In genomic region chrX:7673578-7674281, GRCm38 (mm10) we compare ENCODE assay signal across 8 mouse cellular contexts. TPM values are rescaled to one million over a fixed set of nuclear protein-coding genes. Genes with fewer than 3 reads are reported as not detected.
A peak's percentile ranks its signal among the peaks of the same experiment; 100 is the strongest.
DNase-seq lines count a peak whose midpoint lies in the region; ATAC-seq and TF ChIP-seq lines count a peak whose summit lies in the region.

No protein-coding gene starts in this region.

- peak; percentile 62 for DNase-seq in adrenal gland, adult 2 months
- DNase-seq in adrenal gland, adult 18-20 months (ENCODE audit: low spot score in 2 of 2) = no peak
- no peak for DNase-seq in midbrain, embryonic 14.5 days
- DNase-seq in right cerebral cortex, postnatal 25 days = no peak
- DNase-seq in c-Kit-positive CD71-positive TER-119-positive erythroid progenitor cells, embryonic 14.5 days (ENCODE audit: low spot score) = no peak

- no peaks in the 10 kb centered on the region for H3K27me3 ChIP-seq in midbrain, embryonic 14.5 days (ENCODE audit: control insufficient read depth, insufficient read depth, low read length)
- 0 out of 2 replicates have a peak, but pooled peaks cover 2% of the 10 kb centered on the region for H3K27me3 ChIP-seq in midbrain, embryonic 13.5 days
- no peaks in the 10 kb centered on the region for H3K27me3 ChIP-seq in intestine, embryonic 16.5 days (replicated peaks; ENCODE audit: control insufficient read depth, insufficient read depth, low read length)
- H3K27me3 ChIP-seq in myocyte (ENCODE audit: control insufficient read depth, insufficient read depth, insufficient read length) = no peaks in the 10 kb centered on the region

- no peaks in the 10 kb centered on the region for H3K9me3 ChIP-seq in midbrain, embryonic 14.5 days (ENCODE audit: control insufficient read depth, low read length)
- H3K9me3 ChIP-seq in midbrain, embryonic 13.5 days = no peaks in the 10 kb centered on the region
- no peaks in the 10 kb centered on the region for H3K9me3 ChIP-seq in intestine, embryonic 16.5 days (ENCODE audit: control insufficient read depth, low read length)

- H3K79me2 ChIP-seq in myocyte (ENCODE audit: control insufficient read depth, insufficient read depth) = peaks cover 14% of the 10 kb centered on the region

- 48% methylated on average over 12 of the region's 12 CpGs for WGBS in midbrain, embryonic 14.5 days
- 36% methylated on average over 12 of the region's 12 CpGs for WGBS in midbrain, embryonic 13.5 days
- 31% methylated on average over 12 of the region's 12 CpGs for WGBS in intestine, embryonic 16.5 days

- H3K4me1 ChIP-seq in midbrain, embryonic 14.5 days (ENCODE audit: control insufficient read depth, insufficient read depth, low read length) = no peaks in the 10 kb centered on the region
- H3K4me1 ChIP-seq in midbrain, embryonic 13.5 days (replicated peaks) = 0 out of 2 replicates have a peak, but pooled peaks cover 4% of the 10 kb centered on the region
- H3K4me1 ChIP-seq in intestine, embryonic 16.5 days (ENCODE audit: control insufficient read depth, insufficient read depth, low read length) = peaks cover 5% of the 10 kb centered on the region

- no peak overlapping the region for H3K27ac ChIP-seq in midbrain, embryonic 14.5 days (replicated peaks; ENCODE audit: low read depth, low read length)
- no peak overlapping the region for H3K27ac ChIP-seq in midbrain, embryonic 13.5 days
- peak overlapping the region; percentile 75 for H3K27ac ChIP-seq in intestine, embryonic 16.5 days (ENCODE audit: low read length)

- ATAC-seq in midbrain, embryonic 14.5 days (ENCODE audit: low FRiP score, low TSS enrichment) = no peak
- ATAC-seq in midbrain, embryonic 13.5 days = no peak
- ATAC-seq in intestine, embryonic 16.5 days = peak; percentile 41

- peak overlapping the region; percentile 39; the same call in 1 of the 2 replicates for H3K4me2 ChIP-seq in midbrain, embryonic 14.5 days (ENCODE audit: low read length)
- no peak overlapping the region for H3K4me2 ChIP-seq in midbrain, embryonic 13.5 days (replicated peaks)
- H3K4me2 ChIP-seq in intestine, embryonic 16.5 days (ENCODE audit: low read depth, low read length) = peak overlapping the region; percentile 68
- peak overlapping the region; percentile 90 for H3K4me2 ChIP-seq in myocyte (ENCODE audit: low read depth)

- H3K36me3 ChIP-seq in midbrain, embryonic 14.5 days (ENCODE audit: control insufficient read depth, insufficient read depth, low read length) = no peaks in the 10 kb centered on the region
- H3K36me3 ChIP-seq in midbrain, embryonic 13.5 days = no peaks in the 10 kb centered on the region
- no peaks in the 10 kb centered on the region for H3K36me3 ChIP-seq in intestine, embryonic 16.5 days (ENCODE audit: control insufficient read depth, insufficient read depth, low read length)
- peaks cover 5% of the 10 kb centered on the region for H3K36me3 ChIP-seq in myocyte (ENCODE audit: control insufficient read depth, insufficient read depth)

- no peak for TF ChIP-seq POLR2A in myocyte (IDR thresholded peaks at IDR 0.05; ENCODE audit: insufficient read length, low read depth)

- no peak overlapping the region for H3K9ac ChIP-seq in midbrain, embryonic 14.5 days (replicated peaks; ENCODE audit: low read length)
- no peak overlapping the region for H3K9ac ChIP-seq in midbrain, embryonic 13.5 days (replicated peaks)
- peak overlapping the region; percentile 61 for H3K9ac ChIP-seq in intestine, embryonic 16.5 days (ENCODE audit: low read depth, low read length)

- H3K4me3 ChIP-seq in midbrain, embryonic 14.5 days (replicated peaks; ENCODE audit: low read depth, low read length) = no peak overlapping the region
- no peak overlapping the region for H3K4me3 ChIP-seq in midbrain, embryonic 13.5 days (replicated peaks)
- H3K4me3 ChIP-seq in intestine, embryonic 16.5 days (ENCODE audit: low read length) = peak overlapping the region; percentile 38
- H3K4me3 ChIP-seq in myocyte = no peak overlapping the region

- no peak overlapping the region for H3ac ChIP-seq in myocyte (ENCODE audit: control insufficient read depth, insufficient read length)

TF ChIP-seq in myocyte, 11 proteins besides CTCF, POLR2A, EP300 and RAD21:
- no peak for TF ChIP-seq MAX (IDR thresholded peaks at IDR 0.05; ENCODE audit: low read depth)
- peak in 1 of 3 experiments; percentile 40 for TF ChIP-seq MYOD1 (IDR thresholded peaks at IDR 0.05; ENCODE audit: control insufficient read depth in 1 of 3, insufficient read length in 2 of 3, low read depth in 2 of 3)
- no peak for TF ChIP-seq E2F4 (IDR thresholded peaks at IDR 0.05; ENCODE audit: insufficient read depth)
- no peak for TF ChIP-seq MYOG (IDR thresholded peaks at IDR 0.05; ENCODE audit: control insufficient read depth in 1 of 3, insufficient read depth in 1 of 3, insufficient read length in 2 of 3, low read depth in 2 of 3)
- peak; percentile 18 for TF ChIP-seq USF1 (IDR thresholded peaks at IDR 0.05; ENCODE audit: low read depth)
TF ChIP-seq in myocyte: peak in this region for 2.

RNA-seq across cellular contexts. Expression of gene Plp2, which starts 2.5 kb away (rescaled TPM):
- total RNA-seq in adrenal gland, adult 2 months (2021) = 10 to 100 TPM; 72.7 to 93.7 TPM
- 87.0 and 88.3 TPM in 2 replicates for polyA plus RNA-seq in adrenal gland, adult 2 months (2012; rRNA removed)
- total RNA-seq in adrenal gland, adult 18-20 months (2021) = 10 to 100 TPM; 54.4 to 68.4 TPM
- polyA plus RNA-seq in midbrain, embryonic 14.5 days (2014; fragmentation: Nextera tagmentation; extraction: Ambion mirVana) = 11.2 and 22.4 TPM in 2 replicates
- 20.3 and 22.2 TPM in 2 replicates for polyA plus RNA-seq in midbrain, embryonic 13.5 days (2015; fragmentation: Nextera tagmentation; extraction: Ambion mirVana)
- polyA plus RNA-seq in intestine, embryonic 16.5 days (2015; fragmentation: Nextera tagmentation; extraction: Ambion mirVana) = 187 and 205 TPM in 2 replicates
- polyA plus RNA-seq in myocyte (2012; fragmentation: generic; extraction: Trizol) = 294 TPM

RNA-seq across cellular contexts. Expression of gene Magix, which starts 7.3 kb away (rescaled TPM):
- total RNA-seq in adrenal gland, adult 2 months (2021) = under 1 TPM; 0.35 to 0.76 TPM
- polyA plus RNA-seq in adrenal gland, adult 2 months (2012; rRNA removed) = 0.77 and 2.5 TPM in 2 replicates
- under 1 TPM; 0.46 to 0.64 TPM for total RNA-seq in adrenal gland, adult 18-20 months (2021)
- polyA plus RNA-seq in midbrain, embryonic 14.5 days (2014; fragmentation: Nextera tagmentation; extraction: Ambion mirVana) = 0.16 TPM in 2 replicates
- 0.06 and 0.09 TPM in 2 replicates for polyA plus RNA-seq in midbrain, embryonic 13.5 days (2015; fragmentation: Nextera tagmentation; extraction: Ambion mirVana)
- polyA plus RNA-seq in intestine, embryonic 16.5 days (2015; fragmentation: Nextera tagmentation; extraction: Ambion mirVana) = 0.71 and 0.93 TPM in 2 replicates
- polyA plus RNA-seq in myocyte (2012; fragmentation: generic; extraction: Trizol) = 0.05 TPM

RNA-seq across cellular contexts. Expression of gene Prickle3, which starts 16.7 kb away (rescaled TPM):
- total RNA-seq in adrenal gland, adult 2 months (2021) = 10 to 100 TPM in 1 of 2 experiments, 1 to 10 TPM in 1; 10.0 to 12.3 TPM
- polyA plus RNA-seq in adrenal gland, adult 2 months (2012; rRNA removed) = 46.0 and 46.4 TPM in 2 replicates
- total RNA-seq in adrenal gland, adult 18-20 months (2021) = 10 to 100 TPM in 1 of 2 experiments, 1 to 10 TPM in 1; 8.8 to 11.7 TPM
- polyA plus RNA-seq in midbrain, embryonic 14.5 days (2014; fragmentation: Nextera tagmentation; extraction: Ambion mirVana) = 0.89 and 1.4 TPM in 2 replicates
- 1.1 and 1.2 TPM in 2 replicates for polyA plus RNA-seq in midbrain, embryonic 13.5 days (2015; fragmentation: Nextera tagmentation; extraction: Ambion mirVana)
- polyA plus RNA-seq in intestine, embryonic 16.5 days (2015; fragmentation: Nextera tagmentation; extraction: Ambion mirVana) = 7.6 TPM in 2 replicates
- polyA plus RNA-seq in myocyte (2012; fragmentation: generic; extraction: Trizol) = 3.8 TPM

RNA-seq across cellular contexts. Expression of gene Gpkow, which starts 23.2 kb away (rescaled TPM):
- 10 to 100 TPM; 55.7 to 58.4 TPM for total RNA-seq in adrenal gland, adult 2 months (2021)
- polyA plus RNA-seq in adrenal gland, adult 2 months (2012; rRNA removed) = 4.2 and 5.4 TPM in 2 replicates
- total RNA-seq in adrenal gland, adult 18-20 months (2021) = 10 to 100 TPM; 48.0 to 59.9 TPM
- 39.3 and 53.8 TPM in 2 replicates for polyA plus RNA-seq in midbrain, embryonic 14.5 days (2014; fragmentation: Nextera tagmentation; extraction: Ambion mirVana)
- 45.1 and 45.6 TPM in 2 replicates for polyA plus RNA-seq in midbrain, embryonic 13.5 days (2015; fragmentation: Nextera tagmentation; extraction: Ambion mirVana)
- polyA plus RNA-seq in intestine, embryonic 16.5 days (2015; fragmentation: Nextera tagmentation; extraction: Ambion mirVana) = 28.0 and 29.5 TPM in 2 replicates
- polyA plus RNA-seq in myocyte (2012; fragmentation: generic; extraction: Trizol) = 17.1 TPM

RNA-seq across cellular contexts. Expression of gene Syp, which starts 35.5 kb away (rescaled TPM):
- 10 to 100 TPM; 34.3 to 81.7 TPM for total RNA-seq in adrenal gland, adult 2 months (2021)
- polyA plus RNA-seq in adrenal gland, adult 2 months (2012; rRNA removed) = 20.4 and 21.6 TPM in 2 replicates
- 10 to 100 TPM; 46.1 to 70.5 TPM for total RNA-seq in adrenal gland, adult 18-20 months (2021)
- 81.7 and 125 TPM in 2 replicates for polyA plus RNA-seq in midbrain, embryonic 14.5 days (2014; fragmentation: Nextera tagmentation; extraction: Ambion mirVana)
- polyA plus RNA-seq in midbrain, embryonic 13.5 days (2015; fragmentation: Nextera tagmentation; extraction: Ambion mirVana) = 87.9 and 88.4 TPM in 2 replicates
- 6.0 and 6.2 TPM in 2 replicates for polyA plus RNA-seq in intestine, embryonic 16.5 days (2015; fragmentation: Nextera tagmentation; extraction: Ambion mirVana)
- polyA plus RNA-seq in myocyte (2012; fragmentation: generic; extraction: Trizol) = 0.54 TPM
